Mouse (Mus musculus): ENCODE data around the gene Rab7b.

Gene Rab7b

GRCm38 (mm10) chr1:131688475-131688874 lies at the start of gene Rab7b:
Gene Rab7b (plus strand): TSS chr1:131688695.
- no peak for DNase-seq (ENCODE audit: low read depth, low spot score)

- DNase-seq (ENCODE audit: low read depth, low spot score) = no peak
Observed at GRCm38 (mm10) chr1:131640062-131640461, 48.4 kb upstream of the Rab7b start.

GRCm38 (mm10) chr1:131641565-131641964 lies 46.9 kb upstream of the Rab7b start:
- no peak for DNase-seq (ENCODE audit: low read depth, low spot score)

GRCm38 (mm10) chr1:131642251-131642650 lies 46.2 kb upstream of the Rab7b start:
- no peak for DNase-seq (ENCODE audit: low read depth, low spot score)

- no peak for DNase-seq (ENCODE audit: low read depth, low spot score)
Observed at GRCm38 (mm10) chr1:131652670-131653443, 35.6 kb upstream of the Rab7b start.

GRCm38 (mm10) chr1:131655601-131656000 lies 32.9 kb upstream of the Rab7b start:
- DNase-seq (ENCODE audit: low read depth, low spot score) = no peak

- peak; percentile 84 for DNase-seq (ENCODE audit: low read depth, low spot score)
Observed at GRCm38 (mm10) chr1:131657945-131658354, 30.5 kb upstream of the Rab7b start.

- DNase-seq (ENCODE audit: low read depth, low spot score) = no peak
Observed at GRCm38 (mm10) chr1:131659512-131660085, 28.9 kb upstream of the Rab7b start.

GRCm38 (mm10) chr1:131660266-131660665 lies 28.2 kb upstream of the Rab7b start:
- no peak for DNase-seq (ENCODE audit: low read depth, low spot score)

- no peak for DNase-seq (ENCODE audit: low read depth, low spot score)
Observed at GRCm38 (mm10) chr1:131660716-131661472, 27.6 kb upstream of the Rab7b start.

GRCm38 (mm10) chr1:131661749-131662148 lies 26.7 kb upstream of the Rab7b start:
- no peak for DNase-seq (ENCODE audit: low read depth, low spot score)

- DNase-seq (ENCODE audit: low read depth, low spot score) = no peak
Observed at GRCm38 (mm10) chr1:131663286-131663995, 25.1 kb upstream of the Rab7b start.

- no peak for DNase-seq (ENCODE audit: low read depth, low spot score)
Observed at GRCm38 (mm10) chr1:131664136-131664535, 24.4 kb upstream of the Rab7b start.

- DNase-seq (ENCODE audit: low read depth, low spot score) = no peak
Observed at GRCm38 (mm10) chr1:131665886-131666285, 22.6 kb upstream of the Rab7b start.

- DNase-seq (ENCODE audit: low read depth, low spot score) = no peak
Observed at GRCm38 (mm10) chr1:131671113-131671512, 17.4 kb upstream of the Rab7b start.

GRCm38 (mm10) chr1:131672361-131672760 lies 16.1 kb upstream of the Rab7b start:
- no peak for DNase-seq (ENCODE audit: low read depth, low spot score)

- DNase-seq (ENCODE audit: low read depth, low spot score) = no peak
Observed at GRCm38 (mm10) chr1:131679644-131680043, 8.9 kb upstream of the Rab7b start.

GRCm38 (mm10) chr1:131687739-131688138 lies 756 bp upstream of the Rab7b start:
- no peak for DNase-seq (ENCODE audit: low read depth, low spot score)

GRCm38 (mm10) chr1:131689016-131689415 lies 521 bp downstream of the Rab7b start:
- no peak for DNase-seq (ENCODE audit: low read depth, low spot score)

- DNase-seq (ENCODE audit: low read depth, low spot score) = no peak
Observed at GRCm38 (mm10) chr1:131689899-131690298, 1.4 kb downstream of the Rab7b start.

GRCm38 (mm10) chr1:131690435-131690834 lies 1.9 kb downstream of the Rab7b start:
- no peak for DNase-seq (ENCODE audit: low read depth, low spot score)

GRCm38 (mm10) chr1:131691356-131691755 lies 2.9 kb downstream of the Rab7b start:
- DNase-seq (ENCODE audit: low read depth, low spot score) = no peak

Measured in retina, postnatal 7 days (tissue).